Mouse (Mus musculus) C2C12 (cell line): ENCODE data around the gene Osbpl8. TPM values are rescaled to one million over a fixed set of nuclear protein-coding genes. Genes with fewer than 3 reads are reported as not detected.

Source experiments
- H3K27me3 ChIP-seq: one replicate; pipeline ENCODE4 v1.6.1; 2011; ENCODE audit not compliant: control insufficient read depth, insufficient read depth, insufficient read length
- H3K36me3 ChIP-seq: one replicate; pipeline ENCODE4 v1.6.1; 2011; ENCODE audit not compliant: control insufficient read depth, insufficient read depth
- H3K4me3 ChIP-seq: one replicate; pipeline ENCODE4 v1.5.1; 2011; ENCODE audit warnings: mild to moderate bottlenecking, control low read depth; ENCODE audit not compliant: poor library complexity, insufficient read depth, severe bottlenecking
- H3K79me2 ChIP-seq: one replicate; pipeline ENCODE4 v1.6.1; 2011; ENCODE audit not compliant: control insufficient read depth, insufficient read depth
- H3K79me3 ChIP-seq: one replicate; pipeline ENCODE4 v1.6.1; 2011; ENCODE audit warnings: low read depth, control low read depth
- H3ac ChIP-seq: one replicate; pipeline ENCODE3; 2011; ENCODE audit warnings: low read depth; ENCODE audit not compliant: control insufficient read depth, insufficient read length
- CEBPB ChIP-seq: IDR thresholded peaks from one replicate; pipeline ENCODE4 v1.6.1; 2011; ENCODE audit warnings: low read depth, mild to moderate bottlenecking, control low read depth, moderate library complexity
- CTCF ChIP-seq: IDR thresholded peaks from one replicate; pipeline ENCODE4 v1.5.1; 2011; ENCODE audit not compliant: control insufficient read depth, insufficient read depth, insufficient read length
- FOSL1 ChIP-seq: IDR thresholded peaks from one replicate; pipeline ENCODE4 v1.8.0; 2011; ENCODE audit warnings: mild to moderate bottlenecking, low read length; ENCODE audit not compliant: poor library complexity, insufficient read depth, severe bottlenecking
- MAX ChIP-seq: IDR thresholded peaks from one replicate; pipeline ENCODE4 v1.6.1; 2011; ENCODE audit warnings: mild to moderate bottlenecking, control low read depth
- MYOD1 ChIP-seq: IDR thresholded peaks from one replicate; pipeline ENCODE4 v1.6.1; 2011; ENCODE audit warnings: low read depth; ENCODE audit not compliant: control insufficient read depth, insufficient read length
- MYOG ChIP-seq: IDR thresholded peaks from one replicate; pipeline ENCODE4 v1.6.1; 2011; ENCODE audit not compliant: control insufficient read depth, insufficient read length; ENCODE audit errors: extremely low read depth
- USF1 ChIP-seq: IDR thresholded peaks from one replicate; pipeline ENCODE4 v1.6.1; 2011; ENCODE audit warnings: low read depth, mild to moderate bottlenecking, control low read depth, moderate library complexity
- polyA plus RNA-seq: library from polyadenylated mRNA; unstranded; fragments of >200 nt; fragmentation: generic; extraction: Trizol; gene quantifications from one replicate; pipeline ENCODE4 v1.2.1, GENCODE M21; 2012; ENCODE audit warnings: missing spikeins

Osbpl8 gene
- polyA plus RNA-seq, 1 experiment = 2.8 TPM

DNA sequence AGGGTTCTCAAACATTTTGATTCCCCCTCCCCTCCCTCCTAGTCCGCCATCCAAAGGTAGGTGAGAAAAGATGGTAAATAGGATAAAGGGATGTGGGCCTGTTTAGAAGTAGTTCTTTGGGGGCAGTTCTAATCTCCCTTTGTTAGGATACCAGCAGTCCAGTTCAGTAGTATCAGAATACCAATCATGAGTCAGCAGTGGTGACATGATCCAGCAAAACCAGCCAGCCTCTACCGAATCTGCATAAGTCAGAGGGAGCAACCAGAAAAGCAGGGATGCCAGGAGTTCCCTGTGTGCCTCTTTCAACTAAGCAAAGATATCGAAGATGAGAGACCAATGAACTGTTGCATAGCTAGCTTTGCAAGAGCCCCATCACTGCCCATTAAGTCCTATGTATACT, 91.6 kb downstream of the Osbpl8 start:
- Histone ChIP-seq H3K79me3 (no peaks in the 10 kb centered on the region), H3K79me2 (no peaks in the 10 kb centered on the region), H3ac (no peak overlapping the region), H3K4me3 (no peak overlapping the region), H3K27me3 (no peaks in the 10 kb centered on the region), H3K36me3 (no peaks in the 10 kb centered on the region)
- no peak for TF ChIP-seq FOSL1
- no peak for TF ChIP-seq USF1
- TF ChIP-seq MAX = no peak
- no peak for TF ChIP-seq CEBPB
- TF ChIP-seq MYOD1 = no peak
- no peak for TF ChIP-seq MYOG
- TF ChIP-seq CTCF = no peak

GRCm38 (mm10) chr10:111257358-111257757, 92.8 kb downstream of the Osbpl8 start:
- Histone ChIP-seq H3K79me3 (no peaks in the 10 kb centered on the region), H3K27me3 (no peaks in the 10 kb centered on the region), H3K79me2 (no peaks in the 10 kb centered on the region), H3K36me3 (no peaks in the 10 kb centered on the region), H3ac (no peak overlapping the region), H3K4me3 (no peak overlapping the region)
- TF ChIP-seq CTCF (no peak), FOSL1 (no peak), USF1 (no peak), MYOG (no peak), MAX (no peak), CEBPB (no peak), MYOD1 (no peak)

DNA sequence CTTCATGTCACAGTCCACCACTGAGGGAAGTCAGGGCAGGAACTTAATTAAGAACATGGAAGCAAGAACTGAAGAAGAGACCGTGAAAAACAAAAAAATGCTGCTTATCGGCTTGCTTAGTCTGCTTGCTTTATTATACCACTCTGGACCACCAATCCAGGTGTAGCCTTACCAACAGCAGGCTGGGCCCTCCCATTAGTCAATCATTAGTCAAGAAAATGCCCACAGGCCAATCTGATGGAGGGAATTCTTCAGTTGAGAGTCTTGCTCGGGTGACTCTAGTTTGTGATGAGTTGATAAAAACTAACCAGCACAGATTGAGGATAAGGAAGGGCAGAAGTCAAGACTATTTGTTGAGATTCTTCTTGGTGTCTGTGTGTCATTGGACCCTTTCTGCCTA, 93.7 kb downstream of the Osbpl8 start:
- Histone ChIP-seq H3K79me2 (no peaks in the 10 kb centered on the region), H3K27me3 (no peaks in the 10 kb centered on the region), H3K36me3 (no peaks in the 10 kb centered on the region), H3K4me3 (no peak overlapping the region), H3K79me3 (no peaks in the 10 kb centered on the region), H3ac (no peak overlapping the region)
- TF ChIP-seq CTCF = no peak
- TF ChIP-seq MYOD1 = no peak
- TF ChIP-seq MAX = no peak
- no peak for TF ChIP-seq CEBPB
- TF ChIP-seq FOSL1 = no peak
- TF ChIP-seq USF1 = no peak
- TF ChIP-seq MYOG = no peak

- H3K27me3 ChIP-seq = no peaks in the 10 kb centered on the region
- H3K36me3 ChIP-seq = peaks cover 16% of the 10 kb centered on the region
- TF ChIP-seq FOSL1 (no peak), MYOD1 (no peak), CEBPB (no peak), USF1 (no peak), MYOG (no peak), MAX (no peak), CTCF (no peak)
- no peaks in the 10 kb centered on the region for H3K79me2 ChIP-seq
- H3K4me3 ChIP-seq = no peak overlapping the region
- H3ac ChIP-seq = no peak overlapping the region
- no peaks in the 10 kb centered on the region for H3K79me3 ChIP-seq
Measured at GRCm38 (mm10) chr10:111271687-111272086, 107.1 kb downstream of the Osbpl8 start.

DNA sequence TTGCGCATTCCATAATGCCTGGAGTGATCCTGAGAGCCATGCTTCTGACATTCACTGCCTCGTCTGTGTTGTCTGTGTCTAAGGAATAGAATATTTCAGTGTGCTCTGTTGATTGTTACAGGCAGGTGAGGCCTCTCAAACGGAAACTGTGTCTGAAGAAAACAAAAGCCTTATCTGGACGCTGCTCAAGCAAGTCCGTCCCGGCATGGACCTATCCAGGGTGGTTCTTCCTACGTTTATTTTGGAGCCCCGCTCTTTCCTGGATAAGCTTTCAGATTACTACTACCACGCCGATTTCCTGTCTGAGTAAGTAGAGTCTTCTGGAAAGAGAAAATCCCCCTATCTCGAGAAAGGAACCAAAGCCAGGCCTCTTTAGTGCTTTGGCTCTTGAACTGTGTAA, 108.4 kb downstream of the Osbpl8 start:
- Histone ChIP-seq H3K79me2 (no peaks in the 10 kb centered on the region), H3K36me3 (peaks cover 28% of the 10 kb centered on the region), H3ac (no peak overlapping the region), H3K4me3 (no peak overlapping the region), H3K27me3 (no peaks in the 10 kb centered on the region), H3K79me3 (no peaks in the 10 kb centered on the region)
- TF ChIP-seq MAX = no peak
- TF ChIP-seq MYOD1 = no peak
- no peak for TF ChIP-seq CTCF
- no peak for TF ChIP-seq USF1
- no peak for TF ChIP-seq MYOG
- TF ChIP-seq CEBPB = no peak
- TF ChIP-seq FOSL1 = no peak

DNA sequence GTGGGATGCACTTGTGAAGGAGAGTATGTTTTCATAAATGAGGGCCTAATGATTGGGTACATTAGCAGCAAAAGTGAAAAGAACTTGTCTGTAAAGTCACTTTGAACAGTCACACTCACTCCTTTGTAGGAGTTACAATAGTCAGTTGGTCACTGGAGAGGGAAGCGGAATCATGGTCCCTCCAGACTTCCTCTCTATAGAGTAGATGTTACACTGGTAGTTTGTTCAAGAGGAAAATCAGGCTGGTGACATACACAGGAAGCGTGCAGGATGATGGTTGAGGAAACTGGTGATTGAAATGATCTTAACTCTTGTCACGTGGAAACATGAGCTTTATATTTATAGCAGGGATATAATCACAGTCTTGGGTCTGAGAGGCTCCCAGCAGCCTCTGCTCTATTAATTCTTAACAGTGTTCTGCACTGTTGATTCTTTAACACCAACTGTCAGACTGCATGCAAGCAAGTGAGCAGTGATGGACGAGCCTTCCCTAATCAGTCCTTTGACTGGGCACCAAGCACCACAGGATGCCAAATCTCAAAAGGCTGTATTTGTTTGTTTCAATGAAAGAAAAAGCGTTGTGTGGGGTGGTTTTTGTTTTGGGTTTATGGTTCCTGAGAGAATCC, 109.0 kb downstream of the Osbpl8 start:
- TF ChIP-seq CEBPB (no peak), FOSL1 (no peak), MYOG (no peak), MYOD1 (no peak), MAX (no peak), CTCF (no peak), USF1 (no peak)

More for the DNA sequence above, 109.0 kb downstream of the Osbpl8 start:
- Histone ChIP-seq H3K4me3 (no peak overlapping the region), H3K27me3 (no peaks in the 10 kb centered on the region), H3K36me3 (peaks cover 29% of the 10 kb centered on the region), H3K79me2 (no peaks in the 10 kb centered on the region), H3K79me3 (no peaks in the 10 kb centered on the region), H3ac (no peak overlapping the region)
